Mouse (Mus musculus) liver, embryonic 13.5 days (tissue): ENCODE data around the gene Zfp955b. TPM values are rescaled to one million over a fixed set of nuclear protein-coding genes. Genes with fewer than 3 reads are reported as not detected.
A peak's percentile ranks its signal among the peaks of the same experiment; 100 is the strongest.
"Not testable (repeated sequence)": the region's sequence is repeated elsewhere in the genome, so short reads cannot be mapped to it uniquely, and the experiment has no call there.

Source experiments
- ATAC-seq: fragments of 200-750 bp; cut with Nextera tagmentation; 2 replicates; pipeline ENCODE4 v1.8.0; 2017; ENCODE audit warnings: low read depth, mild to moderate bottlenecking, moderate number of reproducible peaks, moderate library complexity
- DNase-seq: peaks from one replicate; pipeline ENCODE4 v3.0.0; 2022
- H3K27ac ChIP-seq: fragments of 300-500 bp; sonication (generic); 2 replicates; pipeline ENCODE4 v1.5.1; 2015; ENCODE audit warnings: moderate library complexity, mild to moderate bottlenecking, inconsistent platforms
- H3K27me3 ChIP-seq: fragments of 300-500 bp; sonication (generic); 2 replicates; pipeline ENCODE4 v1.6.1; 2015; ENCODE audit warnings: mild to moderate bottlenecking, inconsistent platforms
- H3K36me3 ChIP-seq: fragments of 300-500 bp; sonication (generic); 2 replicates; pipeline ENCODE4 v1.6.1; 2015; ENCODE audit warnings: mild to moderate bottlenecking, inconsistent platforms
- H3K4me1 ChIP-seq: fragments of 300-500 bp; sonication (generic); replicated peaks from 2 replicates; pipeline ENCODE4 v1.6.1; 2015; ENCODE audit warnings: inconsistent platforms
- H3K4me2 ChIP-seq: fragments of 300-500 bp; sonication (generic); 2 replicates; pipeline ENCODE4 v1.6.1; 2015; ENCODE audit warnings: inconsistent platforms, mild to moderate bottlenecking, moderate library complexity
- H3K4me3 ChIP-seq: fragments of 300-500 bp; sonication (generic); replicated peaks from 2 replicates; pipeline ENCODE4 v1.5.1; 2015; ENCODE audit warnings: mild to moderate bottlenecking, inconsistent platforms
- H3K9ac ChIP-seq: fragments of 300-500 bp; sonication (generic); 2 replicates; pipeline ENCODE4 v1.6.1; 2015; ENCODE audit warnings: mild to moderate bottlenecking, inconsistent platforms
- H3K9me3 ChIP-seq: fragments of 300-500 bp; sonication (generic); replicated peaks from 2 replicates; pipeline ENCODE4 v1.6.1; 2016; ENCODE audit warnings: inconsistent platforms
- WGBS: fragments of 180-500 bp; shearing (Covaris S2); methylation state at CpG from one replicate; pipeline ENCODE4 v1.1.7; 2015; ENCODE audit not compliant: insufficient replicate concordance; 5-methylcytosine and 5-hydroxymethylcytosine counted together
- polyA plus RNA-seq: library from polyadenylated mRNA; unstranded; fragments of >200 nt; fragmentation: Nextera tagmentation; extraction: Ambion mirVana; gene quantifications from 2 replicates; pipeline ENCODE4 v1.2.1, GENCODE M21; 2015

Gene Zfp955b
- 2.7 and 3.3 TPM in 2 replicates for polyA plus RNA-seq

- not testable (repeated sequence) for H3K36me3 ChIP-seq, DNase-seq, H3K27ac ChIP-seq, H3K9me3 ChIP-seq, H3K4me3 ChIP-seq, H3K27me3 ChIP-seq, H3K9ac ChIP-seq, H3K4me1 ChIP-seq
- H3K4me2 ChIP-seq = peak within 1 kb of the TSS; percentile 40; the same call in 1 of the 2 replicates
- peak; percentile 99 for ATAC-seq
- no CpG with 5 or more reads among the region's 25 CpGs for WGBS
Measured at GRCm38 (mm10) chr17:33289039-33289875, at the start of gene Zfp955b. Zfp955b (plus strand) TSS chr17:33289544.

DNA sequence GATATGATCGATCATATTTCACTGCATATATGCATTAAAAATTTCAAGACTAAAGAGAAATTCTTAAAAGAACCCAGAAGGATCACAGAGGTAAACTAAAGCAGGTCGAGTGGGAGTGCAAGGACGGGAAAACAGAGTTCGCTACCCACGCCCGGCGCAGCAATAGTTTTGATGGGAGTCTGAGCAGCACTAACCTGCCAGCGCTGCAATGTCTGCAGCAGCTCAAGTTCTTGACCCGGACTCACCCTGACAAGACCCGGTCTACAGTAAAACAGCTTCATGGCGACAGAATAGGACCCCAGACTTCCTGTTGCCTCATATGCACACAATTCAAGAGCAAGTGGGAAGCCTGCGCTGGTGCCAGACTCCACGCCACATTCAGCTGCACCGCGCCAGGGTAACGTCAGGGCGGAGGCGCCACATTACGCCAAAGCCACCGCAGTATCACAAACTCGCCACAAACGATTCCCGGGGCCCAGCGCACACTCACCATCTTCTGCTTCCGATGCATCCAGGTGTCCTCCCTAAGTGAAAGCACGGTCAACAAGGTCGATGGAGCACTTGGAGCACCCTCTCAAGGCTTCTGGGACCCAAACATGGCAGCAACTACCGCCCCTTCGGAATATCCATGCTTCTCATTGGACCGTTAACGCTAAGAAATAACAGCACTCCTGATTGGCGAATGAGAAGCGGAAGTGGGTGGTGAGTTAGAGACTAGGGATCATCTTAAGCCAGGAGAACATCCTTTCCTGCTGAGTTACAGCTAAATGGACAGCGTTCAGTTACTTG lies 34.6 kb upstream of the Zfp955b start, which contains the start of gene Zfp955a:
Zfp955a (minus strand) TSS at position 616 of the 789 bp plus-strand sequence.
- H3K9ac ChIP-seq, H3K4me3 ChIP-seq, H3K4me1 ChIP-seq, DNase-seq, H3K9me3 ChIP-seq, H3K27me3 ChIP-seq, H3K36me3 ChIP-seq, H3K27ac ChIP-seq: not testable (repeated sequence)
- peak; percentile 99 for ATAC-seq
- 25% methylated on average over 1 of the region's 34 CpGs for WGBS
- peak within 1 kb of the TSS; percentile 29 for H3K4me2 ChIP-seq

- H3K9me3 ChIP-seq, H3K27me3 ChIP-seq, H3K36me3 ChIP-seq, H3K27ac ChIP-seq, DNase-seq, H3K9ac ChIP-seq, H3K4me1 ChIP-seq, H3K4me2 ChIP-seq, H3K4me3 ChIP-seq, ATAC-seq: not testable (repeated sequence)
- WGBS = no CpG with 5 or more reads among the region's 2 CpGs
Measured at GRCm38 (mm10) chr17:33255319-33255657, 34.1 kb upstream of the Zfp955b start.

DNA sequence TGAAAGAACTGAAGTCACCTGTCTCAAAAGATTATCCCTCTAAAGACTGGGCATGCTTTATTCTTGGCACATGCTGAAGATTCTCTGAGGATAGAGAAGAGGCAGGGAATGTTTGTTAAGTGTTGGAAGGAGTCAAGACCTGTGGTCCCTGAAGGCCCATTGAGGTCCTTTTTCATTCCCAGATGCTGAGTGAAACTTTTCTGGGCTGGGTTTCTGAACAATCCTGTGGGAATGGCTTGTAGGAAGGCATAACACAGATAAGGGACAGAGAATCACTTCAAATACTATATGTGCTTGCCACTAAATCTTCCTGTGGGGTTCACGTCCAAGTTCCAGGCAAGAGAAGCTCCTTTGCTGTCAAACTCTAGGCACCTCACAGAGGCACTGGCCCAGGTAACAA lies 25.0 kb upstream of the Zfp955b start, which contains the start of gene Olfr63:
Olfr63 (plus strand) TSS at position 301 of the 400 bp plus-strand sequence.
- WGBS = 61% methylated on average over 1 of the region's 1 CpGs
- H3K4me1 ChIP-seq = no peaks in the 10 kb centered on the region
- no peak for ATAC-seq
- H3K36me3 ChIP-seq = no peaks in the 10 kb centered on the region
- H3K9me3 ChIP-seq = no peaks in the 10 kb centered on the region
- 0 out of 2 replicates have a peak, but pooled peaks cover 2% of the 10 kb centered on the region for H3K27me3 ChIP-seq
- H3K27ac ChIP-seq = no peak within 1 kb of the TSS
- DNase-seq = no peak
- H3K9ac ChIP-seq = no peak within 1 kb of the TSS
- no peak within 1 kb of the TSS for H3K4me2 ChIP-seq
- H3K4me3 ChIP-seq = no peak within 1 kb of the TSS

DNA sequence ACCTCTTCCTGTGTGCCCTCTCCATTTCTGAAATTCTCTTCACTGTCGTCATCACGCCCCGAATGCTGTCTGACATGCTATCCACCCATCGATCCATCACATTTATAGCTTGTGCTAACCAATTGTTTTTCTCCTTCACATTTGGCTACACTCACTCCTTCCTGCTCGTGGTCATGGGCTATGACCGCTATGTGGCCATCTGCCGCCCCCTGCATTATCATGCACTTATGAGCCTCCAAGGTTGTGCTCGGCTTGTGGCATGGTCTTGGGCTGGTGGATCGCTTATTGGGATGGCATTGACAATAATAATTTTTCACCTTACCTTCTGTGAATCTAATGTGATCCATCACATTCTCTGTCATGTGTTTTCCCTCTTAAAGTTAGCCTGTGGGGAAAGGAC lies 20.4 kb upstream of the Zfp955b start:
- no peaks in the 10 kb centered on the region for H3K36me3 ChIP-seq
- DNase-seq (no peak), ATAC-seq (no peak)
- H3K27ac ChIP-seq = no peak overlapping the region
- 68% methylated on average over 9 of the region's 9 CpGs for WGBS
- no peak overlapping the region for H3K4me2 ChIP-seq
- H3K4me1 ChIP-seq = no peaks in the 10 kb centered on the region
- H3K9me3 ChIP-seq = no peaks in the 10 kb centered on the region
- no peak overlapping the region for H3K4me3 ChIP-seq
- 0 out of 2 replicates have a peak, but pooled peaks cover 2% of the 10 kb centered on the region for H3K27me3 ChIP-seq
- H3K9ac ChIP-seq = no peak overlapping the region

- not testable (repeated sequence) for H3K4me3 ChIP-seq, H3K36me3 ChIP-seq, H3K4me1 ChIP-seq, H3K27me3 ChIP-seq, H3K27ac ChIP-seq, H3K4me2 ChIP-seq, DNase-seq, H3K9me3 ChIP-seq, H3K9ac ChIP-seq
- peak; percentile 54 for ATAC-seq
- WGBS = no CpG with 5 or more reads among the region's 9 CpGs
Measured at GRCm38 (mm10) chr17:33289876-33290149, 469 bp downstream of the Zfp955b start.

GRCm38 (mm10) chr17:33352981-33353380 lies 63.6 kb downstream of the Zfp955b start:
- Histone ChIP-seq H3K36me3 (no peaks in the 10 kb centered on the region), H3K4me2 (no peak overlapping the region), H3K27me3 (no peaks in the 10 kb centered on the region), H3K4me1 (peaks cover 14% of the 10 kb centered on the region), H3K9me3 (0 out of 2 replicates have a peak, but pooled peaks cover 2% of the 10 kb centered on the region), H3K27ac (no peak overlapping the region), H3K9ac (no peak overlapping the region), H3K4me3 (no peak overlapping the region)
- DNase-seq = peak; percentile 11
- 48% methylated on average over 1 of the region's 1 CpGs for WGBS
- peak; percentile 66 for ATAC-seq

Other genes starting within 250 kb of the Zfp955b start
- not detected in 2 replicates for gene 4921501E09Rik, start 221.5 kb upstream of the Zfp955b start, polyA plus RNA-seq
- 1.5 TPM in 2 replicates for gene Zfp563, start 200.2 kb upstream of the Zfp955b start, polyA plus RNA-seq
- gene Morc2b, start 149.9 kb upstream of the Zfp955b start, polyA plus RNA-seq = not detected in 2 replicates
- gene Olfr55, start 121.1 kb upstream of the Zfp955b start, polyA plus RNA-seq = not detected in 2 replicates
- not detected in 2 replicates for gene Olfr239, start 98.2 kb upstream of the Zfp955b start, polyA plus RNA-seq
- not detected in 2 replicates for gene Olfr1564, start 67.9 kb upstream of the Zfp955b start, polyA plus RNA-seq
- gene Zfp955a, start 34.4 kb upstream of the Zfp955b start, polyA plus RNA-seq = 5.1 and 5.6 TPM in 2 replicates
- gene Olfr63, start 24.9 kb upstream of the Zfp955b start, polyA plus RNA-seq = 0.01 TPM in 2 replicates
- gene Zfp81, start 69.3 kb downstream of the Zfp955b start, polyA plus RNA-seq = 3.2 and 3.4 TPM in 2 replicates
- 7.9 and 11.0 TPM in 2 replicates for gene Zfp101, start 105.1 kb downstream of the Zfp955b start, polyA plus RNA-seq
- gene Actl9, start 143.4 kb downstream of the Zfp955b start, polyA plus RNA-seq = not detected in 2 replicates
- gene Adamts10, start 234.7 kb downstream of the Zfp955b start, polyA plus RNA-seq = 5.5 and 6.6 TPM in 2 replicates